Mouse (Mus musculus) CD4-positive helper T cell, adult 2 months (primary cell): ENCODE measurements around the gene Prrg2.
"Not testable (repeated sequence)": the region's sequence is repeated elsewhere in the genome, so short reads cannot be mapped to it uniquely, and the experiment has no call there.

Experiments used
- DNase-seq: peaks from one replicate; pipeline ENCODE4 v3.0.0-alpha.2; 2012; ENCODE audit warnings: low read depth, missing footprints, low spot score

Prrg2 gene

GRCm38 (mm10) chr7:45062239-45062835 is at the start of gene Prrg2, which contains the start of gene Nosip:
TSS of gene Prrg2 (minus strand) at chr7:45062677.
TSS of gene Nosip (plus strand) at chr7:45062429.
- peak; percentile 98 for DNase-seq

- no peak for DNase-seq
These were observed 49.5 kb upstream of the Prrg2 start for GRCm38 (mm10) chr7:45111940-45112339.

- DNase-seq: not testable (repeated sequence)
These were observed 47.6 kb upstream of the Prrg2 start for GRCm38 (mm10) chr7:45110089-45110488.

GRCm38 (mm10) chr7:45107052-45107645 is 44.7 kb upstream of the Prrg2 start:
- peak; percentile 33 for DNase-seq

- no peak for DNase-seq
These were observed 44.0 kb upstream of the Prrg2 start for GRCm38 (mm10) chr7:45106441-45106840.

GRCm38 (mm10) chr7:45105491-45105890 is 43.0 kb upstream of the Prrg2 start:
- no peak for DNase-seq

- DNase-seq: no peak
These were observed 42.5 kb upstream of the Prrg2 start for GRCm38 (mm10) chr7:45104941-45105340.

- DNase-seq: no peak
These were observed 41.2 kb upstream of the Prrg2 start, which contains the start of gene Fcgrt for GRCm38 (mm10) chr7:45103652-45104180. TSS of gene Fcgrt (minus strand) at chr7:45103851.

- no peak for DNase-seq
These were observed 40.6 kb upstream of the Prrg2 start for GRCm38 (mm10) chr7:45102940-45103585.

GRCm38 (mm10) chr7:45102441-45102840 is 40.0 kb upstream of the Prrg2 start:
- DNase-seq: no peak

GRCm38 (mm10) chr7:45100046-45100445 is 37.6 kb upstream of the Prrg2 start:
- DNase-seq: no peak

- DNase-seq: no peak
These were observed 36.2 kb upstream of the Prrg2 start for GRCm38 (mm10) chr7:45098541-45099240.

- DNase-seq: no peak
These were observed 35.0 kb upstream of the Prrg2 start for GRCm38 (mm10) chr7:45097479-45097878.

GRCm38 (mm10) chr7:45095965-45096364 is 33.5 kb upstream of the Prrg2 start:
- not testable (repeated sequence) for DNase-seq

GRCm38 (mm10) chr7:45095367-45095766 is 32.9 kb upstream of the Prrg2 start:
- no peak for DNase-seq

GRCm38 (mm10) chr7:45094121-45094520 is 31.6 kb upstream of the Prrg2 start:
- no peak for DNase-seq

- peak; percentile 29 for DNase-seq
These were observed 31.0 kb upstream of the Prrg2 start for GRCm38 (mm10) chr7:45093516-45093905.

- no peak for DNase-seq
These were observed 30.5 kb upstream of the Prrg2 start for GRCm38 (mm10) chr7:45092828-45093515.

- no peak for DNase-seq
These were observed 29.6 kb upstream of the Prrg2 start, which contains the start of gene Rcn3 for GRCm38 (mm10) chr7:45092048-45092447. TSS of gene Rcn3 (minus strand) at chr7:45092221.

GRCm38 (mm10) chr7:45091001-45091990 is 28.8 kb upstream of the Prrg2 start:
- no peak for DNase-seq
